Mouse (Mus musculus): Measurements from ENCODE around the gene Setdb1. TPM values are rescaled to one million over a fixed set of nuclear protein-coding genes. Genes with fewer than 3 reads are reported as not detected.
A peak's percentile ranks its signal among the peaks of the same experiment; 100 is the strongest.

The Setdb1 gene
- polyA plus RNA-seq, 1 experiment from 2014 or later: 53.0 TPM

DNA sequence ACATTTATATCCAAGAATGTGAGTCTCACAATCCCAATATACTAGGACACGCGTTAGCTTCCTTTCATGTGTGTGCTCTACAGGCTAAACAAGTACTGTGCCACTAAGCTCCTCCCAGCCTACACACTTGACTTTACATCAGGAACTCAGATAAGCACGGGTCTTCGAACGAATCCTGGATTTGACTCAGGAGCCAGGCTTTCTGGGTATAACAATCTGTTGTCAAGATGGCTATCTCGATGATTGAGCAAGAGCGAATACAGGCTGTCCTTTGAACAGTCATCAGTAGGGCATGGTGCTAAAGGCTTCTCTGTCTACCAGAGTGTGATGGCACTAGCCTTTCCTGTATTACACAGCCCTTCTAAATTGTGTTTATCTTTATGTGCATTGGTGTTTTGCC, 59.0 kb downstream of the Setdb1 start:
- Histone ChIP-seq H3K9me3 (no peaks in the 10 kb centered on the region), H3K4me2 (replicated peaks) (no peak overlapping the region), H3K4me1 (peaks cover 10% of the 10 kb centered on the region; the same call in 1 of the 2 replicates), H3K9ac (no peak overlapping the region), H3K27me3 (no peaks in the 10 kb centered on the region), H3K36me3 (peaks cover 41% of the 10 kb centered on the region), H3K27ac (no peak overlapping the region), H3K4me3 (no peak overlapping the region)
- 90% methylated on average over 7 of the region's 7 CpGs for WGBS
- no peak for ATAC-seq (ENCODE audit: low FRiP score, low read depth)

DNA sequence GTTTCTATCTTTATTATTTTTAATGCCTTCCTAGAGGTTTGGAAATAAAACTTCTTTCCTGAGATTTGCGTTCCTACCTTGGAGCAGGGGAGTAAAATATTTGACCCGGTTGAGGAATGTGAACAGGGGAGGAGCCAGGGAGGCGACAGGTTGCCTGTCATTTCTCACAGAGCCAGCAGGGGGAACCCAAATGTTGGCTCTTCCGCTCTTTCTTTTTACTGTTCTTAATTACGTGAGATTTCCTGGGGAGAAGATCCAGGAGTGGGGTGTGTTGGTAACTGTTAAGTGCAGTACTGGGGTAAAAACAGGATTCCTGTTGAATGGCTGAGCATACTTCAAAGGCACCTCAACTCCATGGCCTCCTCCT, 60.9 kb downstream of the Setdb1 start:
- peak overlapping the region; percentile 28; the same call in 1 of the 2 replicates for H3K27ac ChIP-seq
- peak; percentile 66; the same call in 1 of the 2 replicates for ATAC-seq (ENCODE audit: low FRiP score, low read depth)
- H3K9me3 ChIP-seq: no peaks in the 10 kb centered on the region
- WGBS: 9% methylated on average over 5 of the region's 5 CpGs
- peaks cover 10% of the 10 kb centered on the region; the same call in 1 of the 2 replicates for H3K4me1 ChIP-seq
- H3K4me2 ChIP-seq (replicated peaks): no peak overlapping the region
- peaks cover 61% of the 10 kb centered on the region for H3K36me3 ChIP-seq
- H3K9ac ChIP-seq: no peak overlapping the region
- no peak overlapping the region for H3K4me3 ChIP-seq
- H3K27me3 ChIP-seq: no peaks in the 10 kb centered on the region

DNA sequence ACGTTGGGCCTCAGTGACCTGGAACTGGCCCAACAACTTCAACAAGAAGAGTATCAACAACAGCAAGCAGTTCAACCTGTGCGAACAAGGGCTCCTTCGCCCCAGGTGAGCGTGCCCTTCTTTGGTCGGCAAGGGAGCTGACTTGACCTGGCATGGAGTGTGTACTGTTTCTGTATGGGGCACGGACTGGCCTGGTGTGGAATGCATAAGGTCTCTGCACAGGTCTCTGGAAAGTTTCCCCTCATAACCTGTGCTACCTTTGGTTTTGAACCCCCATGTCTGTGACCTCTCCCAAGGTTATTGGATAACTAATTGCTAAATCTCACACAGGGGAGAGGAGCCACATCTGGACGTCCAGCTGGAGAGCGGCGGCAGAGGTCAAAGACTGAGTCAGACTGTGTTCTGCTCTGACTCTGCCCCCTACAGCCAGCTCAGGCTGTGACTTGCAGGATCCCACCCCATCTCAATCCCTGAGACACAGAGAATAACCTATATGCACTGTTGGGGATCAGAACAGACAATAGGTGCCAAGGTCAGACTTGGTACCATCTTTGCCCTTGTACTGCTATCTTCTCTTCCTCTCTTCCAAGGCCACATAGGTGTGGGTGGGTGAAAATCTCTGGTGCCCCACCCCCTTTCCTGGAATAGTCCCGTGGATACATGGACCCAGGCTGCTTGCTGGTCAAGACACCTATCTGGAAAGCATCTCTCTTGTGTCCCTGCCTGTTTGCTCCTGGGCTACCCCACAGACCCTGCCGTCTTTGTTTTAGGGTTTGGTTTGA, 61.5 kb downstream of the Setdb1 start:
- Histone ChIP-seq H3K27ac (peak overlapping the region; percentile 28; the same call in 1 of the 2 replicates), H3K4me2 (replicated peaks) (no peak overlapping the region), H3K27me3 (no peaks in the 10 kb centered on the region), H3K9ac (no peak overlapping the region), H3K9me3 (no peaks in the 10 kb centered on the region), H3K36me3 (peaks cover 67% of the 10 kb centered on the region), H3K4me3 (no peak overlapping the region), H3K4me1 (peaks cover 10% of the 10 kb centered on the region; the same call in 1 of the 2 replicates)
- 0 out of 2 replicates have a peak, but pooled peaks have one; percentile 21 for ATAC-seq (ENCODE audit: low FRiP score, low read depth)
- 72% methylated on average over 11 of the region's 11 CpGs for WGBS

DNA sequence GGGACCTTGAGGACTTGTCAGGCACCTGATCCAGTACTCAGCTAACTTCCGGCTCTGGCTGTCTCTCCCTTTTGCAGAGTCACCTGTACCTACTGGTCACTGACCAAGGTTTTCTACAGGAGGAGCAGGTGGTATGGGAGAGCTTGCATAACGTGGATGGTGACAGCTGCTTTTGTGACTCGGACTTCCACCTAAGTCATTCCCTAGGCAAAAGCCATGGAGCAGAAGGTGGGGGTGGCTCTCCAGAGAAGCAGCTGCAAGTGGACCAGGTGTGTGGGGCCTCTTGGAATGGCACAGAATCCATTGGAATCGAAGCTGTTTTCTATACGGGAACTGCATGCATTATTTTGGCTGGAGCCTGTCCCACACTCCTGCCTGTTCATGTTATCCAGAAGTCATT, 62.3 kb downstream of the Setdb1 start:
- H3K4me3 ChIP-seq: no peak overlapping the region
- H3K9ac ChIP-seq: no peak overlapping the region
- no peak overlapping the region for H3K4me2 ChIP-seq (replicated peaks)
- WGBS: 81% methylated on average over 5 of the region's 5 CpGs
- H3K9me3 ChIP-seq: no peaks in the 10 kb centered on the region
- peaks cover 74% of the 10 kb centered on the region for H3K36me3 ChIP-seq
- no peaks in the 10 kb centered on the region for H3K27me3 ChIP-seq
- ATAC-seq (ENCODE audit: low FRiP score, low read depth): no peak
- no peak overlapping the region for H3K27ac ChIP-seq
- H3K4me1 ChIP-seq: peaks cover 10% of the 10 kb centered on the region; the same call in 1 of the 2 replicates

DNA sequence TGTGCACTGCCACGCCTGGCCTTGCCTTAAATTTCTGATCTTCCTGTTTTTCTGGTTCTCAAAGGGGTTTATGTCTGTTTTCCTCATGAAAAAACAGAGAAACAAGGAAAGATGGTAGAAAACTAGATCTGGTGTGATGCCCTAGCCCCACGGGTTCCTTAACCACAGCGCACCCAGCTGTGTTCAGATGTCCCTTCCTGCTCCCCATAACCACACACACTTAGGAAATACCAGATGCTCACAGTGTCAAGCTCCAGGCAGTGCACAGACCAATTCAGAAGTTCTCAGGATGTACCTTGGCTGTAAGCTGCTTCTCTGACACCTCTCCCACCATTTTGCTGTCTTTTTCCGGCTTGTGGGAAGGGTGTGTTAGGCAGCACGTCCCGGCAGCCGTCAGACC, 62.7 kb downstream of the Setdb1 start:
- no peak for ATAC-seq (ENCODE audit: low FRiP score, low read depth)
- H3K9ac ChIP-seq: no peak overlapping the region
- H3K4me1 ChIP-seq: peaks cover 10% of the 10 kb centered on the region; the same call in 1 of the 2 replicates
- no peak overlapping the region for H3K4me3 ChIP-seq
- no peak overlapping the region for H3K27ac ChIP-seq
- no peaks in the 10 kb centered on the region for H3K27me3 ChIP-seq
- WGBS: 88% methylated on average over 7 of the region's 7 CpGs
- H3K36me3 ChIP-seq: peaks cover 78% of the 10 kb centered on the region
- no peaks in the 10 kb centered on the region for H3K9me3 ChIP-seq
- no peak overlapping the region for H3K4me2 ChIP-seq (replicated peaks)

DNA sequence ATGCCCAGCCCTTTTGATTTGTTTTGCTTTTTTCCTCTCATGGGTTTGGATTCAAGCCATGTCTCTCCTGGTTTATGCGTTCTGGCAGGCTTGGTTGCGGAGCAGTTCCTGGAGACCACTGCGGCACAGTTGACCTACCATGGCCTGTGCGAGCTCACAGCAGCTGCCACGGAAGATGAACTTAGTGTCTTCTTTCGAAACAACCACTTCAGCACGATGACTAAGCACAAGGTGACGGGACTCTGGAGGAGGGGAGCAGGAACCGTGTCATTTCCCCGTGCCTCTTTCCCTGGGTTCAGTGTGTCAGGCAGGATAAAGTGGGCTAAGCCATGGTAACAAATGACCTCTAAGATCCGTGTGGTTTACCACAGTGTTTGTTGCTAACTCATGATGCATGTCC, 63.5 kb downstream of the Setdb1 start:
- Histone ChIP-seq H3K27me3 (no peaks in the 10 kb centered on the region), H3K9ac (no peak overlapping the region), H3K4me1 (peaks cover 10% of the 10 kb centered on the region; the same call in 1 of the 2 replicates), H3K4me2 (replicated peaks) (no peak overlapping the region), H3K9me3 (no peaks in the 10 kb centered on the region), H3K36me3 (peaks cover 84% of the 10 kb centered on the region), H3K27ac (no peak overlapping the region), H3K4me3 (no peak overlapping the region)
- 85% methylated on average over 11 of the region's 11 CpGs for WGBS
- ATAC-seq (ENCODE audit: low FRiP score, low read depth): no peak

DNA sequence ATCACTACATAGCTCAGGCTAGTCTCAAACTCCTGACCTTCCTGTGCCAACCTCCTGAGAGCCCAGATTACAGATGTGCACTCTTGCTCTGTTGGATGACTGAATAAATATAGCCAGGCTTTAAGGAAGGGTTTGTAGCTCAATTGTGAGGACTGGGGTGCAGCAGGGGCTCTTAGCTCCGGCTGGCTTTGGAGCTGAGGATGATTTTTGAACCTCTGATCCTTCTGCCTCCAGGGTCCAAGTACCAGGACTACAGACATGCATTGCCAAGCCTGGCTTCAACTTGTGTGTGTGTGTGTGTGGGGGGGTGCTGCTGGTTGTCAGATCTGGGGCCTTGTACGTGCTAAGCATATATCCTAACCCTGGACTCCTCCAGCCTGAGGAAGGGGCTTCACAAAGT, 64.1 kb downstream of the Setdb1 start:
- Histone ChIP-seq H3K9ac (no peak overlapping the region), H3K4me3 (no peak overlapping the region), H3K36me3 (peaks cover 88% of the 10 kb centered on the region), H3K27me3 (no peaks in the 10 kb centered on the region), H3K4me2 (replicated peaks) (no peak overlapping the region), H3K4me1 (peaks cover 10% of the 10 kb centered on the region; the same call in 1 of the 2 replicates), H3K9me3 (no peaks in the 10 kb centered on the region), H3K27ac (no peak overlapping the region)
- WGBS: 92% methylated on average over 2 of the region's 2 CpGs
- ATAC-seq (ENCODE audit: low FRiP score, low read depth): no peak

DNA sequence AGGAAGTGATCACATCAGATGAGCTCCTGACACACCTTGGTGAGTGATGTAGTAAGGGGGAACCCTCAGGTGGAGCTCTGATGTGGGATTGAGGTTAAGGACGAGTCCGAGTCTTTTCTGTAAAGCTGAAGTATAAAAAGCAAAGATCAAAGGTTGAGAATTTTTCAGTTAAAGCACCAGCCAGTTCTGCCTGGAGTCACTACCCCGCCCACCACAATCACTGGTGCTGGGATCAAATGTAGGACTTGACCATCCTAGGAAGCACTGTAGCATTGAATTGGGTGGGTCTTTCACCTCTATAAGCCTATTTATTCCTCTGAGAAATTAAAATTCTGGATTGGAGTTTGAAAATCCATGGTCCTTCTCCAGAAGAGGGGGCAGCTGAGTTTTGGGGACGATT, 66.0 kb downstream of the Setdb1 start:
- H3K36me3 ChIP-seq: peaks cover 85% of the 10 kb centered on the region
- H3K4me3 ChIP-seq: no peak overlapping the region
- H3K27ac ChIP-seq: no peak overlapping the region
- no peak for ATAC-seq (ENCODE audit: low FRiP score, low read depth)
- WGBS: 87% methylated on average over 4 of the region's 4 CpGs
- H3K27me3 ChIP-seq: no peaks in the 10 kb centered on the region
- H3K4me1 ChIP-seq: peaks cover 6% of the 10 kb centered on the region; the same call in 1 of the 2 replicates
- H3K9me3 ChIP-seq: no peaks in the 10 kb centered on the region
- H3K4me2 ChIP-seq (replicated peaks): no peak overlapping the region
- no peak overlapping the region for H3K9ac ChIP-seq

DNA sequence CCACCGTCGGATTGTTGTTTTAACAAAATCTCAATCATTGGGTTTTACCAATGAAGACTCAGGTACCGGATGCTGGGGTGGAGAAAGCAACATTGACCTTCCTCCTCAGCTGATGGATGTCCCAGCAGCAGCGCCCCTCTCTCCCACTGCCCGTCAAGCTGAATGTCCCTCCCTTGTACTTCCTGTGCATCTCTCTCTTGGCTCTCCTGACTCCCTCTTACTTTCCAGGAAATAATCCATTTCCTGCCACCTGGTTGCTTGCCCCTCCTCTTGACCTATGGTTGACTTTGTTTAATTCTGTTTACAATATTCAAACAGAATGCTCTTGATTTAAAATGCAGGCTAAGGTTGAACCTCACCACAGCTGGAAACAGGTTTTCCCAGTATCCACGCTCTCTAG, 66.8 kb downstream of the Setdb1 start:
- Histone ChIP-seq H3K9me3 (no peaks in the 10 kb centered on the region), H3K4me2 (replicated peaks) (no peak overlapping the region), H3K36me3 (peaks cover 81% of the 10 kb centered on the region), H3K27ac (no peak overlapping the region), H3K4me3 (no peak overlapping the region), H3K9ac (no peak overlapping the region), H3K27me3 (no peaks in the 10 kb centered on the region), H3K4me1 (peaks cover 5% of the 10 kb centered on the region; the same call in 1 of the 2 replicates)
- ATAC-seq (ENCODE audit: low FRiP score, low read depth): no peak
- WGBS: 76% methylated on average over 6 of the region's 6 CpGs

DNA sequence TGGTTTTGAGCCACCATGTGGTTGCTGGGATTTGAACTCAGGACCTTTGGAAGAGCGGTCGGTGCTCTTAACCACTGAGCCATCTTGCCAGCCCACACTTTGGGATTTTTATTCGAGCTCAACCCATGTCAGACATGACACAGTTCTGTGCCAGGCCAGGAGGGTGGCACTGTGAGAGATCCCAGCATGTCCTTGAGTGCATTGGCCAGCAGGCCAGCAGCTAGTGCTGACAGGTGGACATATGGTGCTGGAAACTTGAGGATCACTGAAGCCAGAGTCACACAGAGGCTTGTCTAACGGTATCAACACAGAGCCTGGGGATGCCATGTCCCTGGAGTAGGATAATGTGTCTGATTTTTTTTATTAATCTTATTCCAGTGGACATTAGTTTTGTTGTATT, 67.6 kb downstream of the Setdb1 start:
- ATAC-seq (ENCODE audit: low FRiP score, low read depth): no peak
- Histone ChIP-seq H3K9ac (no peak overlapping the region), H3K4me3 (no peak overlapping the region), H3K27me3 (no peaks in the 10 kb centered on the region), H3K9me3 (no peaks in the 10 kb centered on the region), H3K4me1 (peaks cover 11% of the 10 kb centered on the region), H3K27ac (no peak overlapping the region), H3K4me2 (replicated peaks) (no peak overlapping the region), H3K36me3 (peaks cover 73% of the 10 kb centered on the region)
- WGBS: 90% methylated on average over 4 of the region's 4 CpGs

DNA sequence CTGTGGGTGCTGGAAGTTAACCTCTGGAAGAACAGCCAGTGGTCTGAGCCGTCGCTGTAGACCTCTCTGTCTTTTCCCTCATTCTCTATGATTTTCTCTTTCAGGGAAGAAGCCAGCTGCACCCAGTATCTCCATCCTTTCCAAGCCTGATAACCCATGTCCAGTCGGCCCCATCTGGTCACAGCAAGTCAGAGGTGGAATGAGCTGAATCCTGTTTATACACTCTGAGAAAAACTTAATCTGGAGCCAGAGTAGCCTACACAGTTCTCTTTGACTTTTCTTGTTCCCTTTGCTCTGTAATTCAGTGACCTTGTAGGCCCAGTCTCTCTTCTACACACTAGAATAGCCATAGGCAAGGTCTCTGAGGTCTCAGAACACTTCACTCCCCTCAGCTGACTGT, 69.5 kb downstream of the Setdb1 start:
- H3K36me3 ChIP-seq: peaks cover 55% of the 10 kb centered on the region

DNA sequence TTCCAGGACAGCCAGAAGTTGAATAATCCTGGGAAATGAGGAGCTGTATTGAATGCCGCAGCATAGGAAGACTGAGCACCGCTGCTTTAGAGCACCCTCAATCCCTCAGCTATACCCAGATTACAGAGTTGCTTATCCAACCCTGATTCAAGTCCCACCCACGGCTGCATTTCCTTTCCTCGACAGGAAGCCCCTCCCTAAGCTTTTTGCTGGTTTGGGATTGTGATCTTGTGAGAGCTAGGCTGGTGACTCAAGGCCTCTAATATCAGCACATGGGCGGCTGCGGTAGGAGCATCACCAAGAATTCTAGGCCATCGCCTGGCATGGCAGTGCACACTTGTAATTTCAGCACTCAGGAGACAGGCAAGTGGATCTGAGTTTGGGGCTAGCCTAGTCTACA, 70.5 kb downstream of the Setdb1 start:
- Histone ChIP-seq H3K27me3 (no peaks in the 10 kb centered on the region), H3K4me2 (replicated peaks) (no peak overlapping the region), H3K36me3 (peaks cover 44% of the 10 kb centered on the region), H3K27ac (no peak overlapping the region), H3K4me3 (no peak overlapping the region), H3K9me3 (no peaks in the 10 kb centered on the region), H3K4me1 (peaks cover 24% of the 10 kb centered on the region), H3K9ac (no peak overlapping the region)
- 86% methylated on average over 7 of the region's 7 CpGs for WGBS
- ATAC-seq (ENCODE audit: low FRiP score, low read depth): no peak

More for the DNA sequence above, 69.5 kb downstream of the Setdb1 start:
- H3K4me3 ChIP-seq: no peak overlapping the region
- ATAC-seq (ENCODE audit: low FRiP score, low read depth): no peak
- no peaks in the 10 kb centered on the region for H3K27me3 ChIP-seq
- H3K27ac ChIP-seq: no peak overlapping the region
- no peak overlapping the region for H3K9ac ChIP-seq
- peaks cover 20% of the 10 kb centered on the region for H3K4me1 ChIP-seq
- 80% methylated on average over 3 of the region's 3 CpGs for WGBS
- no peak overlapping the region for H3K4me2 ChIP-seq (replicated peaks)
- H3K9me3 ChIP-seq: no peaks in the 10 kb centered on the region

DNA sequence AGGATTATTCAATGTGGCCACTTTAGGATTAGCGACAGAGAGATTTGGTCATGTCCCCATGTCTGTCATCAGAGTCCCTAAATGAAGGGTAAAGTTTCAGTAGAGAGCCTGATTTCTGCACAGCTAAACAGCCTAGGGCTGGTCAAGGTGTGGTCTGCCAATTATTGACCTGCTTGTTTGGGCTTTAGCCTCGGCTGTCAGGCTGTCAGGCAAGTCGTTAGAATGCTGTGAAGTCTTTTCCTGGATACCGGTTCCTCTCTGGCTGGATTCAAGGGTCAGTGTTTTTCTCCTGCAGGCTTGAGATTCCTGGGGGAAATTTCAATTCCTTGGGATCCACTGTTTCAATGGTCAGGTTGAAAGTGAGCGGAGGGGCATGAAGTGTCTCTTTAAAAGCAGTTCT, 71.0 kb downstream of the Setdb1 start:
- Histone ChIP-seq H3K9ac (no peak overlapping the region), H3K4me3 (no peak overlapping the region), H3K27ac (no peak overlapping the region), H3K27me3 (no peaks in the 10 kb centered on the region), H3K36me3 (peaks cover 39% of the 10 kb centered on the region), H3K4me2 (replicated peaks) (no peak overlapping the region), H3K4me1 (peaks cover 24% of the 10 kb centered on the region), H3K9me3 (no peaks in the 10 kb centered on the region)
- 62% methylated on average over 5 of the region's 5 CpGs for WGBS
- no peak for ATAC-seq (ENCODE audit: low FRiP score, low read depth)

Measured in limb, embryonic 13.5 days (tissue).